Mouse (Mus musculus) testis, adult 2 months (tissue): Measurements from ENCODE around the gene Tbc1d24.

Experiments used
- CTCF ChIP-seq: fragments of 200-500 bp; IDR thresholded peaks from 2 replicates; pipeline ENCODE4 v1.5.1; 2012; ENCODE audit warnings: low read depth, mild to moderate bottlenecking, inconsistent platforms, low read length, moderate library complexity; ENCODE audit not compliant: control insufficient read depth, insufficient read depth, insufficient replicate concordance
- POLR2A ChIP-seq: fragments of 200-500 bp; IDR thresholded peaks from 2 replicates; pipeline ENCODE4 v1.6.1; 2012; ENCODE audit warnings: low read depth, mild to moderate bottlenecking, inconsistent platforms, low read length, moderate library complexity; ENCODE audit not compliant: control insufficient read depth

DNA sequence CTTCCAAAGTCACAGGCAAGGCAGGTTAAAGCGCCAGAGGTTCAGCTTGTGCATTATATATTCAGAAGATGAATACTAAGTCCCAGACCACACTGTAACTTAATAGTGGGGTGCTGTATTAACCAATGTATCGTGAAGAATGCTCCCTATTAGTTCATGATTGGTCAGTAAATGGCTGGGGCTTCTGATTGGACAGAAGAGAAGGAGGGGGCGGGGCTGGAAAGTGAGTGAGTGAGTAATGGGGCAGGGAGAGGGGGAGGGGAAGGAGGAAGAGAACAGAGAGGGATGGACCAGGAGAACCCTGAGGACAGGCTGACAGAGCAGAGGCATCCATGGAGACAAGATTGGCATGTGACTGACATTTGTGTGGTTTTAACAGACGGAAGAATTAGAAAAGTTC is 11.5 kb upstream of the Tbc1d24 start:
- TF ChIP-seq CTCF: no peak
- no peak for TF ChIP-seq POLR2A
